Mouse (Mus musculus) heart, embryonic 13.5 days (tissue): ENCODE data around the gene Lyzl4. TPM values are rescaled to one million over a fixed set of nuclear protein-coding genes. Genes with fewer than 3 reads are reported as not detected.
"Not testable (repeated sequence)": the region's sequence is repeated elsewhere in the genome, so short reads cannot be mapped to it uniquely, and the experiment has no call there.

Experiments
- ATAC-seq: fragments of 200-750 bp; cut with Nextera tagmentation; 2 replicates; pipeline ENCODE4 v1.8.0; 2017; ENCODE audit warnings: moderate TSS enrichment; ENCODE audit not compliant: insufficient number of reproducible peaks, low FRiP score, low TSS enrichment; ENCODE audit errors: extremely low read depth
- H3K27ac ChIP-seq: fragments of 300-500 bp; sonication (generic); replicated peaks from 2 replicates; pipeline ENCODE4 v1.5.1; 2015; ENCODE audit warnings: moderate library complexity, mild to moderate bottlenecking, inconsistent platforms
- H3K27me3 ChIP-seq: fragments of 300-500 bp; sonication (generic); replicated peaks from 2 replicates; pipeline ENCODE4 v1.6.1; 2015; ENCODE audit warnings: mild to moderate bottlenecking, inconsistent platforms
- H3K36me3 ChIP-seq: fragments of 300-500 bp; sonication (generic); 2 replicates; pipeline ENCODE4 v1.6.1; 2015; ENCODE audit warnings: mild to moderate bottlenecking, inconsistent platforms
- H3K4me1 ChIP-seq: fragments of 300-500 bp; sonication (generic); 2 replicates; pipeline ENCODE4 v1.6.1; 2015; ENCODE audit warnings: inconsistent platforms
- H3K4me2 ChIP-seq: fragments of 300-500 bp; sonication (generic); 2 replicates; pipeline ENCODE4 v1.6.1; 2015; ENCODE audit warnings: inconsistent platforms, mild to moderate bottlenecking, moderate library complexity
- H3K4me3 ChIP-seq: fragments of 300-500 bp; sonication (generic); 2 replicates; pipeline ENCODE4 v1.5.1; 2015; ENCODE audit warnings: moderate library complexity, mild to moderate bottlenecking, inconsistent platforms
- H3K9ac ChIP-seq: fragments of 300-500 bp; sonication (generic); 2 replicates; pipeline ENCODE4 v1.6.1; 2015; ENCODE audit warnings: inconsistent platforms, mild to moderate bottlenecking, moderate library complexity
- H3K9me3 ChIP-seq: fragments of 300-500 bp; sonication (generic); 2 replicates; pipeline ENCODE4 v1.6.1; 2016; ENCODE audit warnings: inconsistent platforms
- WGBS: fragments of 180-500 bp; shearing (Covaris S2); methylation state at CpG from one replicate; pipeline ENCODE4 v1.1.7; 2015; ENCODE audit warnings: mixed read lengths; 5-methylcytosine and 5-hydroxymethylcytosine counted together
- polyA plus RNA-seq: library from polyadenylated mRNA; unstranded; fragments of >200 nt; fragmentation: Nextera tagmentation; extraction: Ambion mirVana; gene quantifications from 2 replicates; pipeline ENCODE4 v1.2.1, GENCODE M21; 2015

Lyzl4 gene
- polyA plus RNA-seq, 1 experiment from 2014 or later: not detected

- Histone ChIP-seq H3K4me1 (peaks cover 19% of the 10 kb centered on the region), H3K4me2 (no peak overlapping the region), H3K27ac (no peak overlapping the region), H3K27me3 (peaks cover 14% of the 10 kb centered on the region; the same call in 1 of the 2 replicates), H3K9ac (no peak overlapping the region), H3K4me3 (no peak overlapping the region), H3K9me3 (no peaks in the 10 kb centered on the region), H3K36me3 (no peaks in the 10 kb centered on the region)
- no peak for ATAC-seq
- WGBS: 42% methylated on average over 13 of the region's 13 CpGs
Measured at GRCm38 (mm10) chr9:121600201-121600860, 41.6 kb downstream of the Lyzl4 start.

- 62% methylated on average over 6 of the region's 6 CpGs for WGBS
- Histone ChIP-seq H3K27me3 (peaks cover 14% of the 10 kb centered on the region; the same call in 1 of the 2 replicates), H3K9ac (no peak overlapping the region), H3K4me1 (peaks cover 19% of the 10 kb centered on the region), H3K9me3 (no peaks in the 10 kb centered on the region), H3K36me3 (no peaks in the 10 kb centered on the region), H3K27ac (no peak overlapping the region), H3K4me2 (no peak overlapping the region), H3K4me3 (no peak overlapping the region)
- ATAC-seq: no peak
Measured at GRCm38 (mm10) chr9:121599551-121599950, 42.3 kb downstream of the Lyzl4 start.

GRCm38 (mm10) chr9:121598106-121598505 is 43.8 kb downstream of the Lyzl4 start:
- Histone ChIP-seq H3K36me3 (no peaks in the 10 kb centered on the region), H3K4me2 (no peak overlapping the region), H3K9ac (no peak overlapping the region), H3K27me3 (peaks cover 14% of the 10 kb centered on the region; the same call in 1 of the 2 replicates), H3K27ac (no peak overlapping the region), H3K4me1 (peaks cover 19% of the 10 kb centered on the region), H3K4me3 (no peak overlapping the region), H3K9me3 (no peaks in the 10 kb centered on the region)
- 49% methylated on average over 2 of the region's 2 CpGs for WGBS
- no peak for ATAC-seq

GRCm38 (mm10) chr9:121594771-121595170 is 47.1 kb downstream of the Lyzl4 start:
- H3K4me2 ChIP-seq: no peak overlapping the region
- no peaks in the 10 kb centered on the region for H3K36me3 ChIP-seq
- ATAC-seq: no peak
- no peak overlapping the region for H3K4me3 ChIP-seq
- H3K27me3 ChIP-seq: 0 out of 2 replicates have a peak, but pooled peaks cover 5% of the 10 kb centered on the region
- 61% methylated on average over 4 of the region's 4 CpGs for WGBS
- no peak overlapping the region for H3K9ac ChIP-seq
- H3K9me3 ChIP-seq: no peaks in the 10 kb centered on the region
- no peak overlapping the region for H3K27ac ChIP-seq
- 0 out of 2 replicates have a peak, but pooled peaks cover 4% of the 10 kb centered on the region for H3K4me1 ChIP-seq

- ATAC-seq, H3K27ac ChIP-seq, H3K27me3 ChIP-seq, H3K36me3 ChIP-seq, H3K9ac ChIP-seq, H3K9me3 ChIP-seq, H3K4me2 ChIP-seq, H3K4me3 ChIP-seq: not testable (repeated sequence)
- WGBS: 70% methylated on average over 3 of the region's 3 CpGs
- peaks cover 12% of the 10 kb centered on the region for H3K4me1 ChIP-seq
Measured at GRCm38 (mm10) chr9:121593768-121594167, 48.1 kb downstream of the Lyzl4 start.

GRCm38 (mm10) chr9:121592948-121593550 is 48.8 kb downstream of the Lyzl4 start:
- H3K4me2 ChIP-seq: no peak overlapping the region
- H3K4me1 ChIP-seq: peaks cover 12% of the 10 kb centered on the region
- no peak overlapping the region for H3K27ac ChIP-seq
- no peak overlapping the region for H3K4me3 ChIP-seq
- no peak overlapping the region for H3K9ac ChIP-seq
- WGBS: 67% methylated on average over 13 of the region's 13 CpGs
- ATAC-seq: no peak
- 0 out of 2 replicates have a peak, but pooled peaks cover 3% of the 10 kb centered on the region for H3K27me3 ChIP-seq
- H3K9me3 ChIP-seq: peaks cover 10% of the 10 kb centered on the region
- no peaks in the 10 kb centered on the region for H3K36me3 ChIP-seq

GRCm38 (mm10) chr9:121589533-121589932 is 52.4 kb downstream of the Lyzl4 start:
- Histone ChIP-seq H3K9me3 (peaks cover 11% of the 10 kb centered on the region), H3K27ac (no peak overlapping the region), H3K27me3 (0 out of 2 replicates have a peak, but pooled peaks cover 3% of the 10 kb centered on the region), H3K36me3 (no peaks in the 10 kb centered on the region), H3K4me2 (no peak overlapping the region), H3K9ac (no peak overlapping the region), H3K4me3 (no peak overlapping the region), H3K4me1 (peaks cover 12% of the 10 kb centered on the region)
- ATAC-seq: no peak
- WGBS: 49% methylated on average over 2 of the region's 2 CpGs

GRCm38 (mm10) chr9:121574380-121574779 is 67.5 kb downstream of the Lyzl4 start:
- Histone ChIP-seq H3K4me2 (no peak overlapping the region), H3K4me3 (no peak overlapping the region), H3K9me3 (no peaks in the 10 kb centered on the region), H3K27me3 (no peaks in the 10 kb centered on the region), H3K4me1 (no peaks in the 10 kb centered on the region), H3K36me3 (no peaks in the 10 kb centered on the region), H3K27ac (no peak overlapping the region), H3K9ac (no peak overlapping the region)
- ATAC-seq: no peak
- 66% methylated on average over 5 of the region's 5 CpGs for WGBS

GRCm38 (mm10) chr9:121568451-121568850 is 73.4 kb downstream of the Lyzl4 start:
- no peak overlapping the region for H3K9ac ChIP-seq
- H3K36me3 ChIP-seq: no peaks in the 10 kb centered on the region
- H3K4me1 ChIP-seq: no peaks in the 10 kb centered on the region
- H3K4me3 ChIP-seq: no peak overlapping the region
- ATAC-seq: no peak
- WGBS: 19% methylated on average over 1 of the region's 1 CpGs
- H3K27ac ChIP-seq: no peak overlapping the region
- H3K9me3 ChIP-seq: no peaks in the 10 kb centered on the region
- H3K27me3 ChIP-seq: no peaks in the 10 kb centered on the region
- no peak overlapping the region for H3K4me2 ChIP-seq

GRCm38 (mm10) chr9:121566387-121566786 is 75.5 kb downstream of the Lyzl4 start:
- Histone ChIP-seq H3K4me1 (no peaks in the 10 kb centered on the region), H3K36me3 (no peaks in the 10 kb centered on the region), H3K9ac (no peak overlapping the region), H3K4me2 (no peak overlapping the region), H3K27ac (no peak overlapping the region), H3K27me3 (no peaks in the 10 kb centered on the region), H3K4me3 (no peak overlapping the region), H3K9me3 (no peaks in the 10 kb centered on the region)
- WGBS: 74% methylated on average over 7 of the region's 7 CpGs
- no peak for ATAC-seq

- Histone ChIP-seq H3K4me3 (no peak overlapping the region), H3K9me3 (no peaks in the 10 kb centered on the region), H3K9ac (no peak overlapping the region), H3K27ac (no peak overlapping the region), H3K4me2 (no peak overlapping the region), H3K36me3 (no peaks in the 10 kb centered on the region), H3K4me1 (no peaks in the 10 kb centered on the region), H3K27me3 (0 out of 2 replicates have a peak, but pooled peaks cover under 1% of the 10 kb centered on the region)
- ATAC-seq: no peak
- WGBS: 74% methylated on average over 7 of the region's 7 CpGs
Measured at GRCm38 (mm10) chr9:121563276-121563675, 78.6 kb downstream of the Lyzl4 start.

GRCm38 (mm10) chr9:121560515-121560914 is 81.4 kb downstream of the Lyzl4 start:
- 71% methylated on average over 7 of the region's 7 CpGs for WGBS

More at GRCm38 (mm10) chr9:121560515-121560914, 81.4 kb downstream of the Lyzl4 start:
- H3K27me3 ChIP-seq: 0 out of 2 replicates have a peak, but pooled peaks cover 3% of the 10 kb centered on the region
- no peaks in the 10 kb centered on the region for H3K36me3 ChIP-seq
- H3K4me2 ChIP-seq: no peak overlapping the region
- no peaks in the 10 kb centered on the region for H3K9me3 ChIP-seq
- H3K4me3 ChIP-seq: no peak overlapping the region
- H3K27ac ChIP-seq: no peak overlapping the region
- ATAC-seq: no peak
- no peak overlapping the region for H3K9ac ChIP-seq
- peaks cover 20% of the 10 kb centered on the region for H3K4me1 ChIP-seq
